Mouse (Mus musculus): ENCODE data around the gene Olfr784. TPM values are rescaled to one million over a fixed set of nuclear protein-coding genes. Genes with fewer than 3 reads are reported as not detected.

Gene Olfr784
- not detected for polyA plus RNA-seq (2017; shearing (Covaris generic))

GRCm38 (mm10) chr10:129383783-129384182 lies at the start of gene Olfr784:
TSS of gene Olfr784 (plus strand) at chr10:129384083.

GRCm38 (mm10) chr10:129348550-129348949 lies 35.3 kb upstream of the Olfr784 start, which contains the start of gene Olfr782:
TSS of gene Olfr782 (plus strand) at chr10:129348850.

GRCm38 (mm10) chr10:129405126-129405525 lies 21.2 kb downstream of the Olfr784 start, which contains the start of gene Olfr785:
TSS of gene Olfr785 (plus strand) at chr10:129405426.

GRCm38 (mm10) chr10:129427006-129427405 lies 43.1 kb downstream of the Olfr784 start, which contains the start of gene Olfr786:
TSS of gene Olfr786 (plus strand) at chr10:129427306.

Other genes starting within 250 kb of the Olfr784 start
- gene Olfr770, start 245.1 kb upstream of the Olfr784 start, polyA plus RNA-seq (2017; shearing (Covaris generic)) = not detected
- not detected for gene Olfr771, start 219.3 kb upstream of the Olfr784 start, polyA plus RNA-seq (2017; shearing (Covaris generic))
- not detected for gene Olfr772, start 206.2 kb upstream of the Olfr784 start, polyA plus RNA-seq (2017; shearing (Covaris generic))
- not detected for gene Olfr773, start 196.7 kb upstream of the Olfr784 start, polyA plus RNA-seq (2017; shearing (Covaris generic))
- gene Olfr774, start 147.9 kb upstream of the Olfr784 start, polyA plus RNA-seq (2017; shearing (Covaris generic)) = not detected
- gene Olfr775, start 135.7 kb upstream of the Olfr784 start, polyA plus RNA-seq (2017; shearing (Covaris generic)) = not detected
- not detected for gene Olfr776, start 125.0 kb upstream of the Olfr784 start, polyA plus RNA-seq (2017; shearing (Covaris generic))
- gene Olfr777, start 112.6 kb upstream of the Olfr784 start, polyA plus RNA-seq (2017; shearing (Covaris generic)) = not detected
- gene Olfr780, start 66.0 kb upstream of the Olfr784 start, polyA plus RNA-seq (2017; shearing (Covaris generic)) = not detected
- not detected for gene Olfr781, start 55.2 kb upstream of the Olfr784 start, polyA plus RNA-seq (2017; shearing (Covaris generic))
- not detected for gene Olfr782, start 35.2 kb upstream of the Olfr784 start, polyA plus RNA-seq (2017; shearing (Covaris generic))
- not detected for gene Olfr785, start 21.3 kb downstream of the Olfr784 start, polyA plus RNA-seq (2017; shearing (Covaris generic))
- gene Olfr786, start 43.2 kb downstream of the Olfr784 start, polyA plus RNA-seq (2017; shearing (Covaris generic)) = not detected
- gene Olfr787, start 77.8 kb downstream of the Olfr784 start, polyA plus RNA-seq (2017; shearing (Covaris generic)) = not detected
- gene Olfr788, start 86.9 kb downstream of the Olfr784 start, polyA plus RNA-seq (2017; shearing (Covaris generic)) = not detected
- gene Olfr789, start 100.7 kb downstream of the Olfr784 start, polyA plus RNA-seq (2017; shearing (Covaris generic)) = not detected
- gene Olfr790, start 114.4 kb downstream of the Olfr784 start, polyA plus RNA-seq (2017; shearing (Covaris generic)) = not detected
- gene Olfr791, start 137.7 kb downstream of the Olfr784 start, polyA plus RNA-seq (2017; shearing (Covaris generic)) = not detected
- gene Olfr792, start 155.1 kb downstream of the Olfr784 start, polyA plus RNA-seq (2017; shearing (Covaris generic)) = not detected
- not detected for gene Olfr794, start 183.6 kb downstream of the Olfr784 start, polyA plus RNA-seq (2017; shearing (Covaris generic))
- gene Olfr796, start 228.5 kb downstream of the Olfr784 start, polyA plus RNA-seq (2017; shearing (Covaris generic)) = not detected
- gene Olfr798, start 243.9 kb downstream of the Olfr784 start, polyA plus RNA-seq (2017; shearing (Covaris generic)) = 0.07 TPM

Data from CD4-positive, CD25-positive, alpha-beta regulatory T cell, adult 9 weeks (primary cell).